ENCODE assay signal across 9 mouse cellular contexts in genomic region chr14:52101285-52102157, GRCm38 (mm10). TPM values are rescaled to one million over a fixed set of nuclear protein-coding genes. Genes with fewer than 3 reads are reported as not detected.
DNase-seq lines count a peak whose midpoint lies in the region; ATAC-seq and TF ChIP-seq lines count a peak whose summit lies in the region.
"Had no signal": no experiment of that assay in that cellular context is flagged by ENCODE, and none has a peak within 500 bp of the region (broad histone marks: within the 10 kb centered on the region; RNA-seq: fewer than 3 reads in every experiment).

No protein-coding gene starts in this region.

- no peak for TF ChIP-seq POLR2A in limb, embryonic 14.5 days (IDR thresholded peaks at IDR 0.05; ENCODE audit: borderline replicate concordance, extremely low read depth, insufficient read depth, insufficient read length)

- H3K27ac ChIP-seq in neural tube, embryonic 11.5 days (ENCODE audit: low read depth, low read length), result no peak overlapping the region
- no peak overlapping the region for H3K27ac ChIP-seq in limb, embryonic 14.5 days (replicated peaks; ENCODE audit: low read depth, low read length)
- H3K27ac ChIP-seq in stomach, embryonic 16.5 days (ENCODE audit: low read length), result no peak overlapping the region

- H3K9me3 ChIP-seq in neural tube, embryonic 11.5 days (ENCODE audit: control insufficient read depth, low read length), result no peaks in the 10 kb centered on the region
- no peaks in the 10 kb centered on the region for H3K9me3 ChIP-seq in limb, embryonic 14.5 days (ENCODE audit: control insufficient read depth, low read length)
- no peaks in the 10 kb centered on the region for H3K9me3 ChIP-seq in stomach, embryonic 16.5 days (replicated peaks; ENCODE audit: control insufficient read depth, low read length)

- peaks cover 13% of the 10 kb centered on the region; the same call in 1 of the 2 replicates for H3K4me1 ChIP-seq in neural tube, embryonic 11.5 days (ENCODE audit: control insufficient read depth, insufficient read depth, low read length)
- H3K4me1 ChIP-seq in limb, embryonic 14.5 days (ENCODE audit: control insufficient read depth, insufficient read depth, low read length), result peaks cover 12% of the 10 kb centered on the region
- H3K4me1 ChIP-seq in stomach, embryonic 16.5 days (ENCODE audit: control insufficient read depth, insufficient read depth, low read length), result peaks cover 32% of the 10 kb centered on the region

- no peak overlapping the region for H3K9ac ChIP-seq in neural tube, embryonic 11.5 days (ENCODE audit: low read length)
- H3K9ac ChIP-seq in limb, embryonic 14.5 days (ENCODE audit: low read depth, low read length, severe bottlenecking), result no peak overlapping the region
- H3K9ac ChIP-seq in stomach, embryonic 16.5 days (ENCODE audit: low read length), result no peak overlapping the region

- H3K27me3 ChIP-seq in neural tube, embryonic 11.5 days (ENCODE audit: control insufficient read depth, insufficient read depth, low read length), result no peaks in the 10 kb centered on the region
- H3K27me3 ChIP-seq in limb, embryonic 14.5 days (ENCODE audit: control insufficient read depth, insufficient read depth, low read length), result no peaks in the 10 kb centered on the region
- H3K27me3 ChIP-seq in stomach, embryonic 16.5 days (ENCODE audit: control insufficient read depth, insufficient read depth, low read length), result no peaks in the 10 kb centered on the region

- peak overlapping the region; percentile 77 for H3K4me2 ChIP-seq in neural tube, embryonic 11.5 days (ENCODE audit: low read depth)
- peak overlapping the region; percentile 54; the same call in 1 of the 2 replicates for H3K4me2 ChIP-seq in limb, embryonic 14.5 days (replicated peaks; ENCODE audit: low read depth, low read length, severe bottlenecking)
- peak overlapping the region; percentile 67 for H3K4me2 ChIP-seq in stomach, embryonic 16.5 days (ENCODE audit: low read depth, low read length)

- H3K4me3 ChIP-seq in neural tube, embryonic 11.5 days (ENCODE audit: low read depth, low read length), result peak overlapping the region; percentile 65
- peak overlapping the region; percentile 99 for H3K4me3 ChIP-seq in limb, embryonic 14.5 days (replicated peaks; ENCODE audit: low read length)
- H3K4me3 ChIP-seq in stomach, embryonic 16.5 days (replicated peaks; ENCODE audit: low read length), result peak overlapping the region; percentile 100

- DNase-seq in CD4-positive, CD25-positive, alpha-beta regulatory T cell, adult 2 months (ENCODE audit: low read depth, low spot score), result peak; percentile 38
- no peak for DNase-seq in neural tube, embryonic 11.5 days (ENCODE audit: low spot score)
- DNase-seq in neural tube, embryonic 10.5 days (ENCODE audit: extremely low spot score, low spot score), result no peak
- no peak for DNase-seq in limb, embryonic 14.5 days (ENCODE audit: low spot score)
- DNase-seq in lung, postnatal 25 days (ENCODE audit: low spot score), result no peak
- no peak for DNase-seq in cerebellum, adult 11 months

- no peak for ATAC-seq in CD4-positive, CD25-positive, alpha-beta regulatory T cell, adult 4 months
- no peak for ATAC-seq in neural tube, embryonic 11.5 days (ENCODE audit: insufficient read depth, low FRiP score, low TSS enrichment)
- ATAC-seq in limb, embryonic 14.5 days (ENCODE audit: low FRiP score, low read depth), result no peak
- ATAC-seq in stomach, embryonic 16.5 days (ENCODE audit: insufficient read depth, low FRiP score), result no peak

- peaks cover 3% of the 10 kb centered on the region; the same call in 1 of the 2 replicates for H3K36me3 ChIP-seq in neural tube, embryonic 11.5 days (ENCODE audit: control insufficient read depth, insufficient read depth, low read length)
- peaks cover 17% of the 10 kb centered on the region; the same call in 1 of the 2 replicates for H3K36me3 ChIP-seq in limb, embryonic 14.5 days (ENCODE audit: control insufficient read depth, insufficient read depth, low read length)
- H3K36me3 ChIP-seq in stomach, embryonic 16.5 days (ENCODE audit: control insufficient read depth, insufficient read depth, low read length), result peaks cover 9% of the 10 kb centered on the region

- WGBS in neural tube, embryonic 11.5 days, result 89% methylated on average over 1 of the region's 1 CpGs
- WGBS in limb, embryonic 14.5 days, result 64% methylated on average over 1 of the region's 1 CpGs
- 43% methylated on average over 1 of the region's 1 CpGs for WGBS in stomach, embryonic 16.5 days

RNA-seq across cellular contexts. Expression of gene Hnrnpc, which starts 2.3 kb away (rescaled TPM):
- 100 to 1,000 TPM; 463 to 514 TPM for polyA plus RNA-seq in CD4-positive, CD25-positive, alpha-beta regulatory T cell, adult 4 months (2017; shearing (Covaris generic))
- 901 and 908 TPM in 2 replicates for polyA plus RNA-seq in neural tube, embryonic 11.5 days (2014; fragmentation: Nextera tagmentation; extraction: Ambion mirVana)
- 386 and 478 TPM in 2 replicates for polyA plus RNA-seq in limb, embryonic 14.5 days (2012; rRNA removed)
- 526 and 573 TPM in 2 replicates for polyA plus RNA-seq in limb, embryonic 14.5 days (2014; fragmentation: Nextera tagmentation; extraction: Ambion mirVana)
- polyA plus RNA-seq in stomach, embryonic 16.5 days (2015; fragmentation: Nextera tagmentation; extraction: Ambion mirVana), result 504 and 528 TPM in 2 replicates

RNA-seq across cellular contexts. Expression of gene Rpgrip1, which starts 9.0 kb away (rescaled TPM):
- polyA plus RNA-seq in CD4-positive, CD25-positive, alpha-beta regulatory T cell, adult 4 months (2017; shearing (Covaris generic)), result 10 to 100 TPM; 78.7 to 78.9 TPM
- 96.8 and 101 TPM in 2 replicates for polyA plus RNA-seq in neural tube, embryonic 11.5 days (2014; fragmentation: Nextera tagmentation; extraction: Ambion mirVana)
- polyA plus RNA-seq in limb, embryonic 14.5 days (2012; rRNA removed), result 1.1 and 2.1 TPM in 2 replicates
- polyA plus RNA-seq in limb, embryonic 14.5 days (2014; fragmentation: Nextera tagmentation; extraction: Ambion mirVana), result 63.4 and 70.1 TPM in 2 replicates
- polyA plus RNA-seq in stomach, embryonic 16.5 days (2015; fragmentation: Nextera tagmentation; extraction: Ambion mirVana), result 50.0 and 51.5 TPM in 2 replicates

RNA-seq across cellular contexts. Expression of gene Olfr221, which starts 59.3 kb away (rescaled TPM):
- not detected for polyA plus RNA-seq in CD4-positive, CD25-positive, alpha-beta regulatory T cell, adult 4 months (2017; shearing (Covaris generic))
- not detected in 2 replicates for polyA plus RNA-seq in neural tube, embryonic 11.5 days (2014; fragmentation: Nextera tagmentation; extraction: Ambion mirVana)
- not detected in 2 replicates for polyA plus RNA-seq in limb, embryonic 14.5 days (2012; rRNA removed)
- polyA plus RNA-seq in limb, embryonic 14.5 days (2014; fragmentation: Nextera tagmentation; extraction: Ambion mirVana), result not detected in 2 replicates
- polyA plus RNA-seq in stomach, embryonic 16.5 days (2015; fragmentation: Nextera tagmentation; extraction: Ambion mirVana), result not detected in 2 replicates
- polyA plus RNA-seq: spleen, adult 2 months had no signal
